Mouse (Mus musculus) stomach, postnatal 0 days (tissue): Measurements from ENCODE around the gene Oaz1.

Experiments used
- CTCF ChIP-seq: IDR thresholded peaks from 2 replicates; pipeline ENCODE4 v1.5.1; 2016; ENCODE audit warnings: antibody characterized with exemption, low read depth, mild to moderate bottlenecking, moderate library complexity
- EP300 ChIP-seq: optimal IDR thresholded peaks from 2 replicates; pipeline ENCODE3; 2016; ENCODE audit warnings: antibody characterized with exemption

GRCm38 (mm10) chr10:80819406-80819805, 7.0 kb upstream of the Oaz1 start:
- TF ChIP-seq CTCF: no peak
- no peak for TF ChIP-seq EP300
